Mouse (Mus musculus) lung, embryonic 15.5 days (tissue): ENCODE results near the gene Snx9. TPM values are rescaled to one million over a fixed set of nuclear protein-coding genes. Genes with fewer than 3 reads are reported as not detected.
A peak's percentile ranks its signal among the peaks of the same experiment; 100 is the strongest.

ENCODE experiments used
- ATAC-seq: fragments of 200-750 bp; cut with Nextera tagmentation; 2 replicates; pipeline ENCODE4 v1.8.0; 2017; ENCODE audit warnings: moderate number of reproducible peaks, borderline replicate concordance; ENCODE audit not compliant: low FRiP score, low TSS enrichment; ENCODE audit errors: extremely low read depth
- H3K27ac ChIP-seq: fragments of 300-500 bp; sonication (generic); 2 replicates; pipeline ENCODE4 v1.5.1; 2015; ENCODE audit warnings: moderate library complexity, mild to moderate bottlenecking, inconsistent platforms
- H3K27me3 ChIP-seq: fragments of 300-500 bp; sonication (generic); 2 replicates; pipeline ENCODE4 v1.6.1; 2015; ENCODE audit warnings: inconsistent platforms
- H3K36me3 ChIP-seq: fragments of 300-500 bp; sonication (generic); 2 replicates; pipeline ENCODE4 v1.6.1; 2015; ENCODE audit warnings: inconsistent platforms
- H3K4me1 ChIP-seq: fragments of 300-500 bp; sonication (generic); 2 replicates; pipeline ENCODE4 v1.6.1; 2015; ENCODE audit warnings: inconsistent platforms
- H3K4me2 ChIP-seq: fragments of 300-500 bp; sonication (generic); 2 replicates; pipeline ENCODE4 v1.6.1; 2015; ENCODE audit warnings: inconsistent platforms, mild to moderate bottlenecking, moderate library complexity
- H3K4me3 ChIP-seq: fragments of 300-500 bp; sonication (generic); 2 replicates; pipeline ENCODE4 v1.5.1; 2015; ENCODE audit warnings: mild to moderate bottlenecking, inconsistent platforms
- H3K9ac ChIP-seq: fragments of 300-500 bp; sonication (generic); 2 replicates; pipeline ENCODE4 v1.6.1; 2015; ENCODE audit warnings: inconsistent platforms
- H3K9me3 ChIP-seq: fragments of 300-500 bp; sonication (generic); 2 replicates; pipeline ENCODE4 v1.6.1; 2016; ENCODE audit warnings: inconsistent platforms
- WGBS: fragments of 180-500 bp; shearing (Covaris S2); methylation state at CpG from one replicate; pipeline ENCODE4 v1.1.7; 2015; 5-methylcytosine and 5-hydroxymethylcytosine counted together
- polyA plus RNA-seq: library from polyadenylated mRNA; unstranded; fragments of >200 nt; fragmentation: Nextera tagmentation; extraction: Ambion mirVana; gene quantifications from 2 replicates; pipeline ENCODE4 v1.2.1, GENCODE M21; 2015

The Snx9 gene
- polyA plus RNA-seq, 1 experiment from 2014 or later, result 29.5 TPM

- H3K4me1 ChIP-seq, result peaks cover 24% of the 10 kb centered on the region
- ATAC-seq, result no peak
- no peak overlapping the region for H3K4me3 ChIP-seq
- WGBS, result 53% methylated on average over 2 of the region's 2 CpGs
- H3K9ac ChIP-seq, result no peak overlapping the region
- H3K27me3 ChIP-seq, result peaks cover 11% of the 10 kb centered on the region; the same call in 1 of the 2 replicates
- no peak overlapping the region for H3K4me2 ChIP-seq
- no peaks in the 10 kb centered on the region for H3K36me3 ChIP-seq
- no peak overlapping the region for H3K27ac ChIP-seq
- no peaks in the 10 kb centered on the region for H3K9me3 ChIP-seq
These were observed 96.3 kb downstream of the Snx9 start for GRCm38 (mm10) chr17:5937441-5937840.

GRCm38 (mm10) chr17:5939871-5940270, 98.7 kb downstream of the Snx9 start:
- 51% methylated on average over 12 of the region's 12 CpGs for WGBS
- H3K4me2 ChIP-seq, result peak overlapping the region; percentile 92; the same call in 1 of the 2 replicates
- no peaks in the 10 kb centered on the region for H3K36me3 ChIP-seq
- no peak for ATAC-seq
- no peak overlapping the region for H3K27ac ChIP-seq
- H3K9me3 ChIP-seq, result no peaks in the 10 kb centered on the region
- H3K27me3 ChIP-seq, result peaks cover 11% of the 10 kb centered on the region; the same call in 1 of the 2 replicates
- H3K9ac ChIP-seq, result no peak overlapping the region
- H3K4me3 ChIP-seq, result no peak overlapping the region
- peaks cover 18% of the 10 kb centered on the region for H3K4me1 ChIP-seq

GRCm38 (mm10) chr17:5940792-5941191, 99.7 kb downstream of the Snx9 start:
- H3K36me3 ChIP-seq, result no peaks in the 10 kb centered on the region
- ATAC-seq, result peak; percentile 92
- peak overlapping the region; percentile 44 for H3K9ac ChIP-seq
- no peaks in the 10 kb centered on the region for H3K9me3 ChIP-seq
- H3K27ac ChIP-seq, result peak overlapping the region; percentile 29; the same call in 1 of the 2 replicates
- 1% methylated on average over 21 of the region's 38 CpGs for WGBS
- peak overlapping the region; percentile 92 for H3K4me2 ChIP-seq
- H3K4me1 ChIP-seq, result peaks cover 12% of the 10 kb centered on the region
- H3K4me3 ChIP-seq, result peak overlapping the region; percentile 74
- H3K27me3 ChIP-seq, result peaks cover 11% of the 10 kb centered on the region; the same call in 1 of the 2 replicates

GRCm38 (mm10) chr17:5941230-5942043, 100.3 kb downstream of the Snx9 start, which contains the start of gene Synj2:
Gene Synj2 (plus strand): TSS chr17:5941280.
- H3K36me3 ChIP-seq, result no peaks in the 10 kb centered on the region
- H3K9ac ChIP-seq, result peak within 1 kb of the TSS; percentile 73
- peaks cover 11% of the 10 kb centered on the region; the same call in 1 of the 2 replicates for H3K27me3 ChIP-seq
- H3K4me2 ChIP-seq, result peak within 1 kb of the TSS; percentile 92
- peak within 1 kb of the TSS; percentile 72 for H3K27ac ChIP-seq
- peak; percentile 85 for ATAC-seq
- peaks cover 12% of the 10 kb centered on the region for H3K4me1 ChIP-seq
- no peaks in the 10 kb centered on the region for H3K9me3 ChIP-seq
- whole genome bisulfite sequencing, result 1% methylated on average over 49 of the region's 52 CpGs
- H3K4me3 ChIP-seq, result peak within 1 kb of the TSS; percentile 74

- H3K27me3 ChIP-seq, result peaks cover 11% of the 10 kb centered on the region; the same call in 1 of the 2 replicates
- H3K4me3 ChIP-seq, result peak overlapping the region; percentile 74
- 55% methylated on average over 3 of the region's 3 CpGs for WGBS
- H3K36me3 ChIP-seq, result no peaks in the 10 kb centered on the region
- ATAC-seq, result no peak
- H3K9me3 ChIP-seq, result no peaks in the 10 kb centered on the region
- no peak overlapping the region for H3K9ac ChIP-seq
- H3K4me1 ChIP-seq, result peaks cover 18% of the 10 kb centered on the region
- H3K4me2 ChIP-seq, result peak overlapping the region; percentile 92
- no peak overlapping the region for H3K27ac ChIP-seq
These were observed 101.0 kb downstream of the Snx9 start for GRCm38 (mm10) chr17:5942156-5942555.

GRCm38 (mm10) chr17:5943053-5943452, 101.9 kb downstream of the Snx9 start:
- Histone ChIP-seq H3K4me2 (no peak overlapping the region), H3K9me3 (no peaks in the 10 kb centered on the region), H3K9ac (no peak overlapping the region), H3K4me1 (peaks cover 18% of the 10 kb centered on the region), H3K4me3 (no peak overlapping the region), H3K27ac (no peak overlapping the region), H3K36me3 (no peaks in the 10 kb centered on the region), H3K27me3 (peaks cover 11% of the 10 kb centered on the region; the same call in 1 of the 2 replicates)
- ATAC-seq, result no peak
- WGBS, result 44% methylated on average over 1 of the region's 1 CpGs

GRCm38 (mm10) chr17:5947039-5947438, 105.9 kb downstream of the Snx9 start:
- 63% methylated on average over 3 of the region's 3 CpGs for WGBS
- H3K27ac ChIP-seq, result no peak overlapping the region

GRCm38 (mm10) chr17:5952455-5952854, 111.3 kb downstream of the Snx9 start:
- H3K4me3 ChIP-seq, result no peak overlapping the region
- WGBS, result 71% methylated on average over 4 of the region's 4 CpGs
- no peak overlapping the region for H3K4me2 ChIP-seq
- no peaks in the 10 kb centered on the region for H3K27me3 ChIP-seq
- no peak overlapping the region for H3K27ac ChIP-seq
- H3K9ac ChIP-seq, result no peak overlapping the region
- H3K36me3 ChIP-seq, result no peaks in the 10 kb centered on the region
- no peaks in the 10 kb centered on the region for H3K4me1 ChIP-seq
- H3K9me3 ChIP-seq, result no peaks in the 10 kb centered on the region
- no peak for ATAC-seq

More at GRCm38 (mm10) chr17:5947039-5947438, 105.9 kb downstream of the Snx9 start:
- no peak overlapping the region for H3K4me2 ChIP-seq
- H3K9ac ChIP-seq, result no peak overlapping the region
- no peaks in the 10 kb centered on the region for H3K27me3 ChIP-seq
- no peak overlapping the region for H3K4me3 ChIP-seq
- no peak for ATAC-seq
- peaks cover 7% of the 10 kb centered on the region; the same call in 1 of the 2 replicates for H3K4me1 ChIP-seq
- no peaks in the 10 kb centered on the region for H3K9me3 ChIP-seq
- H3K36me3 ChIP-seq, result no peaks in the 10 kb centered on the region

GRCm38 (mm10) chr17:5956350-5957000, 115.3 kb downstream of the Snx9 start:
- peaks cover 25% of the 10 kb centered on the region for H3K4me1 ChIP-seq
- no peaks in the 10 kb centered on the region for H3K9me3 ChIP-seq
- WGBS, result 86% methylated on average over 2 of the region's 2 CpGs
- H3K36me3 ChIP-seq, result no peaks in the 10 kb centered on the region
- ATAC-seq, result no peak
- no peaks in the 10 kb centered on the region for H3K27me3 ChIP-seq
- no peak overlapping the region for H3K4me3 ChIP-seq
- no peak overlapping the region for H3K4me2 ChIP-seq
- H3K9ac ChIP-seq, result no peak overlapping the region
- H3K27ac ChIP-seq, result no peak overlapping the region

- no peak overlapping the region for H3K9ac ChIP-seq
- 50% methylated on average over 3 of the region's 3 CpGs for WGBS
- no peaks in the 10 kb centered on the region for H3K36me3 ChIP-seq
- ATAC-seq, result no peak
- H3K9me3 ChIP-seq, result no peaks in the 10 kb centered on the region
- no peaks in the 10 kb centered on the region for H3K27me3 ChIP-seq
- H3K4me2 ChIP-seq, result no peak overlapping the region
- no peak overlapping the region for H3K4me3 ChIP-seq
- H3K4me1 ChIP-seq, result peaks cover 25% of the 10 kb centered on the region
- H3K27ac ChIP-seq, result no peak overlapping the region
These were observed 116.0 kb downstream of the Snx9 start for GRCm38 (mm10) chr17:5957097-5957496.

- Histone ChIP-seq H3K27ac (no peak overlapping the region), H3K27me3 (no peaks in the 10 kb centered on the region), H3K36me3 (no peaks in the 10 kb centered on the region), H3K4me1 (peaks cover 25% of the 10 kb centered on the region), H3K9ac (no peak overlapping the region), H3K4me2 (no peak overlapping the region), H3K4me3 (no peak overlapping the region), H3K9me3 (no peaks in the 10 kb centered on the region)
- no peak for ATAC-seq
- 89% methylated on average over 5 of the region's 5 CpGs for WGBS
These were observed 117.1 kb downstream of the Snx9 start for GRCm38 (mm10) chr17:5958229-5958628.

GRCm38 (mm10) chr17:5958636-5959035, 117.5 kb downstream of the Snx9 start:
- Histone ChIP-seq H3K36me3 (no peaks in the 10 kb centered on the region), H3K4me3 (no peak overlapping the region), H3K27ac (peak overlapping the region; percentile 76), H3K4me1 (peaks cover 25% of the 10 kb centered on the region), H3K9me3 (no peaks in the 10 kb centered on the region), H3K27me3 (no peaks in the 10 kb centered on the region), H3K4me2 (no peak overlapping the region), H3K9ac (0 out of 2 replicates have a peak overlapping the region, but pooled peaks have one; percentile 1)
- 71% methylated on average over 10 of the region's 10 CpGs for WGBS
- no peak for ATAC-seq
